Mouse (Mus musculus) forebrain, embryonic 12.5 days (tissue): ENCODE data around the gene Myo1h. TPM values are rescaled to one million over a fixed set of nuclear protein-coding genes. Genes with fewer than 3 reads are reported as not detected.

ENCODE experiments used
- ATAC-seq: fragments of 200-750 bp; cut with Nextera tagmentation; 2 replicates; pipeline ENCODE4 v1.8.0; 2017; ENCODE audit warnings: moderate TSS enrichment; ENCODE audit not compliant: low FRiP score
- H3K27ac ChIP-seq: fragments of 300-500 bp; sonication (generic); 2 replicates; pipeline ENCODE4 v1.5.1; 2016; ENCODE audit warnings: mild to moderate bottlenecking
- H3K27me3 ChIP-seq: fragments of 300-500 bp; sonication (generic); 2 replicates; pipeline ENCODE4 v1.6.1; 2016; ENCODE audit warnings: mild to moderate bottlenecking
- H3K36me3 ChIP-seq: fragments of 300-500 bp; sonication (generic); replicated peaks from 2 replicates; pipeline ENCODE4 v1.6.1; 2016; ENCODE audit warnings: mild to moderate bottlenecking
- H3K4me1 ChIP-seq: fragments of 300-500 bp; sonication (generic); 2 replicates; pipeline ENCODE4 v1.6.1; 2016
- H3K4me2 ChIP-seq: fragments of 300-500 bp; sonication (generic); 2 replicates; pipeline ENCODE4 v1.6.1; 2016; ENCODE audit warnings: mild to moderate bottlenecking, moderate library complexity
- H3K4me3 ChIP-seq: fragments of 300-500 bp; sonication (generic); replicated peaks from 2 replicates; pipeline ENCODE4 v1.5.1; 2016; ENCODE audit warnings: mild to moderate bottlenecking
- H3K9ac ChIP-seq: fragments of 300-500 bp; sonication (generic); 2 replicates; pipeline ENCODE4 v1.6.1; 2016; ENCODE audit warnings: mild to moderate bottlenecking
- H3K9me3 ChIP-seq: fragments of 300-500 bp; sonication (generic); 2 replicates; pipeline ENCODE4 v1.6.1; 2016
- WGBS: fragments of 180-500 bp; shearing (Covaris S2); methylation state at CpG from one replicate; pipeline ENCODE4 v1.1.7; 2016; 5-methylcytosine and 5-hydroxymethylcytosine counted together
- polyA plus RNA-seq: library from polyadenylated mRNA; unstranded; fragments of >200 nt; fragmentation: Nextera tagmentation; extraction: Ambion mirVana; gene quantifications from 2 replicates; pipeline ENCODE4 v1.2.1, GENCODE M21; 2016

Gene Myo1h
- polyA plus RNA-seq, 1 experiment from 2014 or later: 1.0 TPM

- Histone ChIP-seq H3K4me1 (peaks cover 42% of the 10 kb centered on the region), H3K9ac (peak overlapping the region; percentile 91), H3K27me3 (no peaks in the 10 kb centered on the region), H3K36me3 (peaks cover 28% of the 10 kb centered on the region), H3K27ac (peak overlapping the region; percentile 85), H3K4me3 (peak overlapping the region; percentile 80), H3K9me3 (no peaks in the 10 kb centered on the region), H3K4me2 (peak overlapping the region; percentile 87)
- peak; percentile 27; the same call in 1 of the 2 replicates for ATAC-seq
- under 1% methylated on average over 18 of the region's 18 CpGs for WGBS
These were observed 92.0 kb downstream of the Myo1h start for GRCm38 (mm10) chr5:114381013-114381351.

DNA sequence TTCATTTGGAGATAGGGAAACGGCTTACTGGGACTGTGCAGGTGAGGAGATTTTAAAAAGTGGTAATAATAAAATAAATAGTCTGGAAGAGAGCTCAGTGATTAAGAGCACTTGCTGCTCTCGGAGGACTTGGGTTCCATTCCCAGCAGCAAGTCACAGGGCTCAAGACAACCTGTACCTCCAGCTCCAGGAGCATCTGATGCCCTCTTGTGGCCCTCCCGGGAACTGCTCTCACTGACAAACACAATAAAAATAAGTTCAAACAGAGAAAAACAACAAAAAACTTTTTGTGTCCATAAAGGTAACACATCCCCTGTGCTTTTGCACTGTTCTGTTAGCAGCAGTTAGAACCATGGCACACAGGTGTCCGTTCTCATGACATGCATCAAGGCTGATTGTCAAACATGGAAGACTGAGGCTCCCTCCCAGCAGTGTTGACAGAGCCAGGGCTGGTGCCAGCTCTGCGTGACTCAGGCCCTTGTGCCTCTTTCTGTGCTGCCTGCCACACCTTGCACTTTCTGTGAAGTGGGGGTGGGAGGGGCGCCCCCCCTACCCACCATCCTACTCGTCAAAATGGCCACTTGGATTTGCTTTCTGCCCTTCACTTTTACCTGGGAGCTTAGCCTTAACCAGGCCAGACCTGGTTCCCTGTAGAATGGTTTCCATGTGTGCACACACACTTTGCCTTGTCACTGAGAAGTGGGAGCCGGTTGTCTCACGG, 94.4 kb downstream of the Myo1h start:
- peaks cover 30% of the 10 kb centered on the region for H3K4me1 ChIP-seq
- H3K27me3 ChIP-seq: no peaks in the 10 kb centered on the region
- H3K9me3 ChIP-seq: no peaks in the 10 kb centered on the region
- ATAC-seq: no peak
- H3K4me2 ChIP-seq: no peak overlapping the region
- H3K4me3 ChIP-seq: no peak overlapping the region
- H3K27ac ChIP-seq: no peak overlapping the region
- 79% methylated on average over 9 of the region's 9 CpGs for WGBS
- H3K9ac ChIP-seq: no peak overlapping the region
- H3K36me3 ChIP-seq: peaks cover 46% of the 10 kb centered on the region

DNA sequence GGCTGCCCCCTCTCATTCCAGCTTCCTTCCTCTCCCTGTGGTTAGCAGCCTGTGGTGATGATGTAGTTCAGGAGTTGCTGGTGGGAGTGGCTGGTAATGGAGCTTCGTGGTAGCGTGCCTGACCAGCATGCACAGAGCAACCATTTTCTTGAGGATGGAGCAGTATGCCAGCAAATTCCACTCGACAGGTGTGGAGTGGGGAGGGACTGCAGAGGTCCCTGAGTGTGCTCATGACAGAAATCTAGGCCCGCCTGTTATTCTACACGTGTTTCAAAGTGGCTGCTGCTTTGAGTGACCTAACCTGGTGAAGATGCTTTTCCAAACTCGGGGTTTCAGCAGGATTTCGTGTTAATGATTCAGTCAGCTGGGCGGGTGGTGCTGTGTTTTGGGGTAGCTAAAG, 95.5 kb downstream of the Myo1h start:
- no peak overlapping the region for H3K9ac ChIP-seq
- H3K4me1 ChIP-seq: peaks cover 19% of the 10 kb centered on the region
- H3K4me2 ChIP-seq: no peak overlapping the region
- no peak overlapping the region for H3K27ac ChIP-seq
- no peak for ATAC-seq
- no peaks in the 10 kb centered on the region for H3K27me3 ChIP-seq
- H3K9me3 ChIP-seq: no peaks in the 10 kb centered on the region
- no peak overlapping the region for H3K4me3 ChIP-seq
- H3K36me3 ChIP-seq: peaks cover 57% of the 10 kb centered on the region
- 94% methylated on average over 8 of the region's 8 CpGs for WGBS

GRCm38 (mm10) chr5:114393169-114393568, 104.2 kb downstream of the Myo1h start:
- Histone ChIP-seq H3K4me2 (no peak overlapping the region), H3K4me1 (no peaks in the 10 kb centered on the region), H3K36me3 (peaks cover 98% of the 10 kb centered on the region), H3K9ac (no peak overlapping the region), H3K27ac (no peak overlapping the region), H3K27me3 (no peaks in the 10 kb centered on the region), H3K4me3 (no peak overlapping the region), H3K9me3 (no peaks in the 10 kb centered on the region)
- 85% methylated on average over 9 of the region's 9 CpGs for WGBS
- ATAC-seq: no peak

DNA sequence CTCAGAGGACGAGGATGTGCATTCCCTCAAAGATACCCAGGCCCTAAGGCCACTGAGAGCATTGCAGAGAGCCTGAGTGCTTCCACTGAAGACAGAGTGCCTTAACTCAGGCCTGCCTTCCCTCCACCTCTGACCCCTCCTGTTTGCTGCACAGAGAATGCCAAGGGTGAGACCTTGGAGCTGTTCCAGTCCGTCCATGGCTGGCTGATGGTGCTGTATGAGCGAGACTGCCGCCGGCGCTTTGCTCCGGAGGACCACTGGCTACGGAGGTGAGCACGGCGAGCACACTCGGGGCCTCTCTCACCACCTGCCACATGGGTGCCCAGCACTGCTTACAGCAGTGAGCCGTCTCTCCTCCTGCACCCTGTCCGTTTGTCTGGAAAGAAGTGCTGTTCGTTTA, 117.6 kb downstream of the Myo1h start:
- peaks cover 100% of the 10 kb centered on the region for H3K36me3 ChIP-seq

DNA sequence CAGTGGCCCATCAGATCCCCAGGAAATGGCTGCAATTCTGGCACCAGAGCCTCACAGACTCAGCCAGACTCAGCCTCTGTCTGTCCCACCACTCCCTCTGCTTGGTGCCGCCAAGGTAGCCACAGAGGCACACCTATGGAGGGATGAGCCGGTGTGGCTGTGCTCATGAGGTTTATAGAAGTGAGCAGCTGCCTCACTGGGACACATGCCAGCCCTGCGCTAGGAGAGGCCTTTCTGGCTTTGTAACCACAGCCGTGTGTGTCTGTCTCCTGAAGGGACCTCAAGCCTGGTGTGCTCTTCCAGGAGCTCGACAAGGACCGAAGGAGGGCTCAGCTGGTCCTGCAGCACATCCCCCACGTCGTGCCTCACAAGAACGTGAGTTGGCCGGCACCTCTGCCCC, 118.3 kb downstream of the Myo1h start:
- Histone ChIP-seq H3K4me1 (no peaks in the 10 kb centered on the region), H3K9me3 (no peaks in the 10 kb centered on the region), H3K4me2 (no peak overlapping the region), H3K4me3 (no peak overlapping the region), H3K36me3 (peaks cover 100% of the 10 kb centered on the region), H3K27me3 (no peaks in the 10 kb centered on the region), H3K27ac (no peak overlapping the region), H3K9ac (no peak overlapping the region)
- ATAC-seq: no peak
- 89% methylated on average over 10 of the region's 10 CpGs for WGBS

More for the DNA sequence above, 117.6 kb downstream of the Myo1h start:
- Histone ChIP-seq H3K27me3 (no peaks in the 10 kb centered on the region), H3K27ac (no peak overlapping the region), H3K4me2 (no peak overlapping the region), H3K9ac (no peak overlapping the region), H3K4me1 (no peaks in the 10 kb centered on the region), H3K4me3 (no peak overlapping the region), H3K9me3 (no peaks in the 10 kb centered on the region)
- WGBS: 96% methylated on average over 14 of the region's 14 CpGs
- ATAC-seq: no peak

DNA sequence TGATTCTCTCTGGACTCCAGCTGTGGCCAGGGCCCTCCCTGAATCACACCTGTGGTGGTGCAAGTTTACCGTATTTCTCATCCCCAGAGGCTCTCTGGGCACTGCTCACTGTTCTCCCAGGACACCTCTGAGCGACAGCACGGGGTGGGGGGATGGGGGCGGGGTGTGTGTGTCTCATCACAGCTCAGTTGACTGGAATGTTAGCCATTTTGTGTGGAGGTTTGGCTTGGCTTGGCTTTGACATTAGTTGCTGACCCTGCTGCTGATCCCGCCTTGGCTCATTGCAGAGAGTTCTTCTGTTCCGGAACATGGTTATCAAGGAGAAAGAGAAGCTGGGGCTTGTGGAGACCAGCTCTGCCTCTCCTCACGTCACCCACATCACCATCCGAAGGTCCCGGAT, 118.8 kb downstream of the Myo1h start:
- 96% methylated on average over 9 of the region's 9 CpGs for WGBS

GRCm38 (mm10) chr5:114408846-114409245, 119.9 kb downstream of the Myo1h start:
- Histone ChIP-seq H3K4me3 (no peak overlapping the region), H3K36me3 (peaks cover 100% of the 10 kb centered on the region), H3K9ac (no peak overlapping the region), H3K9me3 (no peaks in the 10 kb centered on the region), H3K4me1 (no peaks in the 10 kb centered on the region), H3K27ac (no peak overlapping the region), H3K4me2 (no peak overlapping the region), H3K27me3 (no peaks in the 10 kb centered on the region)
- no peak for ATAC-seq
- WGBS: 92% methylated on average over 11 of the region's 11 CpGs

More for the DNA sequence above, 118.8 kb downstream of the Myo1h start:
- peaks cover 100% of the 10 kb centered on the region for H3K36me3 ChIP-seq
- no peak overlapping the region for H3K27ac ChIP-seq
- no peak overlapping the region for H3K9ac ChIP-seq
- H3K4me2 ChIP-seq: no peak overlapping the region
- no peak overlapping the region for H3K4me3 ChIP-seq
- no peaks in the 10 kb centered on the region for H3K4me1 ChIP-seq
- H3K9me3 ChIP-seq: no peaks in the 10 kb centered on the region
- no peaks in the 10 kb centered on the region for H3K27me3 ChIP-seq
- no peak for ATAC-seq

- Histone ChIP-seq H3K4me2 (no peak overlapping the region), H3K36me3 (peaks cover 100% of the 10 kb centered on the region), H3K27me3 (no peaks in the 10 kb centered on the region), H3K4me1 (no peaks in the 10 kb centered on the region), H3K9me3 (no peaks in the 10 kb centered on the region), H3K4me3 (no peak overlapping the region), H3K27ac (no peak overlapping the region), H3K9ac (no peak overlapping the region)
- 95% methylated on average over 13 of the region's 13 CpGs for WGBS
- no peak for ATAC-seq
These were observed 121.5 kb downstream of the Myo1h start for GRCm38 (mm10) chr5:114410429-114410828.

GRCm38 (mm10) chr5:114412361-114412998, 123.5 kb downstream of the Myo1h start:
- ATAC-seq: no peak
- H3K36me3 ChIP-seq: peaks cover 100% of the 10 kb centered on the region
- H3K9ac ChIP-seq: no peak overlapping the region
- H3K4me3 ChIP-seq: no peak overlapping the region
- no peak overlapping the region for H3K4me2 ChIP-seq
- no peaks in the 10 kb centered on the region for H3K27me3 ChIP-seq
- H3K4me1 ChIP-seq: no peaks in the 10 kb centered on the region
- 90% methylated on average over 23 of the region's 23 CpGs for WGBS
- no peak overlapping the region for H3K27ac ChIP-seq
- no peaks in the 10 kb centered on the region for H3K9me3 ChIP-seq

- Histone ChIP-seq H3K27ac (no peak overlapping the region), H3K9me3 (no peaks in the 10 kb centered on the region), H3K4me3 (no peak overlapping the region), H3K9ac (no peak overlapping the region), H3K27me3 (no peaks in the 10 kb centered on the region), H3K36me3 (peaks cover 100% of the 10 kb centered on the region), H3K4me2 (no peak overlapping the region), H3K4me1 (no peaks in the 10 kb centered on the region)
- no peak for ATAC-seq
- 87% methylated on average over 16 of the region's 16 CpGs for WGBS
These were observed 124.2 kb downstream of the Myo1h start for GRCm38 (mm10) chr5:114413067-114413735.
